Mouse (Mus musculus) G1E (cell line): ENCODE results near the gene Enpp5. TPM values are rescaled to one million over a fixed set of nuclear protein-coding genes. Genes with fewer than 3 reads are reported as not detected.

Experiments
- ATAC-seq: 2 replicates; pipeline ENCODE4 v1.8.0; 2016; ENCODE audit warnings: mild to moderate bottlenecking; ENCODE audit not compliant: insufficient number of reproducible peaks, poor library complexity, low FRiP score, severe bottlenecking; ENCODE audit errors: extremely low read depth
- DNase-seq: peaks from one replicate; pipeline ENCODE4 v3.0.0; 2012; ENCODE audit warnings: low spot score
- H3K27me3 ChIP-seq: 2 replicates; pipeline ENCODE4 v1.6.1; 2012; ENCODE audit warnings: mild to moderate bottlenecking, low read length, inconsistent platforms; ENCODE audit not compliant: insufficient read depth
- H3K36me3 ChIP-seq: replicated peaks from 2 replicates; pipeline ENCODE3; 2012; ENCODE audit warnings: mild to moderate bottlenecking, inconsistent platforms
- H3K4me1 ChIP-seq: 2 replicates; pipeline ENCODE4 v1.6.1; 2012; ENCODE audit warnings: low read depth, low read length, inconsistent platforms, mixed read lengths; ENCODE audit not compliant: insufficient read depth
- H3K4me3 ChIP-seq: 2 replicates; pipeline ENCODE4 v1.5.1; 2012; ENCODE audit warnings: low read depth, mild to moderate bottlenecking, inconsistent platforms, low read length, moderate library complexity, mixed read lengths
- H3K9me3 ChIP-seq: replicated peaks from 2 replicates; pipeline ENCODE4 v1.6.1; 2012; ENCODE audit warnings: inconsistent platforms
- CTCF ChIP-seq: IDR thresholded peaks from 2 replicates; pipeline ENCODE4 v1.5.1; 2012; ENCODE audit warnings: low read depth, low read length, inconsistent platforms, mixed read lengths
- GATA1 ChIP-seq: IDR thresholded peaks from 2 replicates; pipeline ENCODE4 v1.6.1; 2012; ENCODE audit warnings: borderline replicate concordance, low read length, inconsistent platforms, mixed read lengths
- GATA2 ChIP-seq: IDR thresholded peaks from 2 replicates; pipeline ENCODE4 v1.6.1; 2012; ENCODE audit warnings: low read depth, low read length, inconsistent platforms, borderline replicate concordance
- POLR2AphosphoS5 ChIP-seq: IDR thresholded peaks from 2 replicates; pipeline ENCODE4 v1.6.1; 2012; ENCODE audit warnings: low read depth, low read length, inconsistent platforms; ENCODE audit not compliant: insufficient replicate concordance
- TAL1 ChIP-seq: conservative IDR thresholded peaks from 2 replicates; pipeline ENCODE4 v1.6.1; 2012; ENCODE audit warnings: low read depth, low read length, inconsistent platforms, mixed read lengths
- polyA plus RNA-seq: library from polyadenylated mRNA; stranded (reverse); fragments of >175 nt; gene quantifications from 2 replicates; pipeline ENCODE4 v1.2.3, GENCODE M21; 2012
- total RNA-seq, 2 experiments: library from RNA; stranded (forward) in 1 of 2; stranded (reverse) in 1 of 2; fragments of 200-1000 nt in 1 of 2; fragments of >200 nt in 1 of 2; fragmentation: Nextera tagmentation in 1 of 2; gene quantifications; 2 replicates each; pipeline ENCODE4 v1.2.3; 2014 to 2017

Enpp5 gene
- total and polyA plus RNA-seq, 3 experiments, result 0.16 TPM; not detected in 2

DNA sequence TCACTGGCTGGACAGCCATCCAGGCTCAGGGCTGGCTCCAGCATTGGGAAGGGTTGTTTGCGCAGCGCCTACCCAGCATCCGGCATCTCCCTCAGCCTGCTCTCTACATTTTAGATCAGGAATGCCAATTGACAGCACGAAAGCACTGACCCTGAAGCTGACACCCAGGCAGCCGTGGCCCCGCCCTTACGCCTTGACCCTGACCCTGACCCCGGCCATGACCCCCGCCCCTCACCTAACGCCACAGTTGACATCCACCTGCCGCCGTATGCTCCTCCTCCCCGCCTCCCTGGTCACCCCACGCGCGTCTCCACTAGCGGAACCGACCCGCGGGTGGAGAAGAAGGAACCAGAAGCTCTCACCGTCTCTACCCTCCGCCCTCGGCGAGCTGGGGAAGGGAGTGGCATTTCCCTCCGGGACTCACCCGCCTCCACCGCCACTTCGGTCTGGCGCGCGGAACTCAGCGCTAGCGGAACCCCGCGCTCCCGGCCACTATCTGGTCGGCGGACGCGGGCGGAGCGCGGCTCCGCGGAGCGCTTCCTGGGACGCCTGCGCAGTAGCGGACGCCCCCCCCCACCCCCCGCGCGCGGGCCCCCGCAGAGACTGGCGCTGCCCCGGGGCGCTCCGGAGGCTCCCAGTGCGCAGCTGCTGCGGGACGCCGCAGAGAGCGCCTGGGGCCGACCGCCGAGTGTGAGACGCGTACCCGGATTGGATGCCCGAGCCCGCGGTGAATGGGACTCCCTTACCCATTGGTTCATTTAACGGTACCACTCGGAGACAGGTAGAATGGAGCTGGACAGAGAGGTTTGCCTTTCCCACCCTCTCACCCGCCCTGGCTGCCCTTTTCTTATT is 26.9 kb downstream of the Enpp5 start, which contains the start of gene Enpp4:
TSS of gene Enpp4 (minus strand) at position 523 of the 852 bp plus-strand sequence.
- no peak for TF ChIP-seq POLR2AphosphoS5
- no peak for TF ChIP-seq TAL1
- TF ChIP-seq GATA2, result no peak
- no peak for TF ChIP-seq CTCF
- no peak for TF ChIP-seq GATA1
- H3K27me3 ChIP-seq, result no peaks in the 10 kb centered on the region
- no peak within 1 kb of the TSS; the same call in 1 of the 2 replicates for H3K4me3 ChIP-seq
- DNase-seq (no peak), ATAC-seq (no peak)
- H3K36me3 ChIP-seq, result no peaks in the 10 kb centered on the region
- H3K4me1 ChIP-seq, result no peaks in the 10 kb centered on the region
- H3K9me3 ChIP-seq, result peaks cover 26% of the 10 kb centered on the region

DNA sequence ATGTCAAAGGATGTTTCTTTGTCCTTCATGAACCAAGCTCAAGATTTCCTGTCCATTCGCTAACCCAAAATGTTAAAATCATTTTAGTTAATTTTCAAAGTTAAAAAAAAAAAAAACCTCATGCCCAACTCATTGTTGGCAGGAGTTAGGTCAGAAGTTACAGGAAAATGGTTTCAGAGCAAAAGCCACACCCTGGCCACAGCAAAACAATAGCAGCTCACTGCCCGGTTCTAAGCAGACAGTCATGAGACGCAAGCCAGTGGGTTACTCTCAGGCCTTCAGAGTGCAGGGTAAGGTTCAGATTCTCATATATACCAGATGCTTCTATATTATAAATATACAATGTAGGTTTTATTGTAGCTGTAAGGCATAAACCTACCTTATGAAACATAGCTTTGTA is 29.7 kb downstream of the Enpp5 start:
- TF ChIP-seq TAL1 (no peak), GATA1 (no peak), CTCF (no peak), GATA2 (no peak), POLR2AphosphoS5 (no peak)
- Histone ChIP-seq H3K27me3 (no peaks in the 10 kb centered on the region), H3K36me3 (no peaks in the 10 kb centered on the region), H3K4me1 (no peaks in the 10 kb centered on the region), H3K4me3 (no peak overlapping the region), H3K9me3 (peaks cover 9% of the 10 kb centered on the region)
- DNase-seq, result no peak
- ATAC-seq, result no peak

DNA sequence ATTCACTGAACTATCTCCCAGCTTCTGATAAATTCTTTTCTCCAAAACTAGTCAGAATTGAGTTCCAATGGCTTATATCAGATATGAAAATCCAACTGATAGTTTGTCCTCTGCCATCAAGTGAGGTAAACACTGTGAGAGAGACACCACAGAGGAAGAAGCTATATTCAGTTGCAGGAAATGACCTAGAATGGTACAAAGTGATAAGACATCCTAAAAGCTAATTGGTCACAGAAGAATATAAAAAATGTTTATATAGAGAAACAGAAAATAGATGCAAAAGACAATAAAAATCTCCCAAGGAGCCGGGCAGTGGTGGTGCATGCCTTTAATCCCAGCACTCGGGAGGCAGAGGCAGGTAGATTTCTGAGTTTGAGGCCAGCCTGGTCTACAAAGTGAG is 38.0 kb downstream of the Enpp5 start:
- H3K27me3 ChIP-seq, result no peaks in the 10 kb centered on the region
- DNase-seq (no peak), ATAC-seq (no peak)
- TF ChIP-seq POLR2AphosphoS5, result no peak
- TF ChIP-seq CTCF, result no peak
- no peak for TF ChIP-seq GATA1
- no peak for TF ChIP-seq TAL1
- TF ChIP-seq GATA2, result no peak
- H3K36me3 ChIP-seq, result no peaks in the 10 kb centered on the region
- peaks cover 25% of the 10 kb centered on the region for H3K9me3 ChIP-seq
- no peaks in the 10 kb centered on the region for H3K4me1 ChIP-seq
- no peak overlapping the region for H3K4me3 ChIP-seq

DNA sequence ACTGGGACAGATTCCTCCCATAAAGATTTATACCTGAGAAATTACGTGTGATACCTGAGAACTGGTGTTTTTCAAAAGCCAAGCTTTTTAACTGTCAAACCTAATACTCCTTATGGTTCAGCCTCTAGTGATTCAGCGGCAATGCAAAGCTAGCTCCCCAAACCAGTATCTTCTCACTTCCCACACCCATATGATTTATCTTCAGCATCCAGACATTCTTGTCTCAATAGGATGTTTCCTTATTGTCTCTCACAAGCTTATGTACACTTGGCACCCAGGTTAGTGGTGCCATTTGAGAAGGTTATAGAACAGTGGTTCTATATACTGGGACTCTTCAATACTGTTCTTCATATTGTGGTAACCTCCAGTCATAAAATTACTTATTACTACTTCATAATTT is 39.1 kb downstream of the Enpp5 start:
- no peaks in the 10 kb centered on the region for H3K36me3 ChIP-seq
- DNase-seq (no peak), ATAC-seq (no peak)
- H3K4me3 ChIP-seq, result no peak overlapping the region
- peaks cover 31% of the 10 kb centered on the region for H3K9me3 ChIP-seq
- no peak for TF ChIP-seq GATA2
- TF ChIP-seq CTCF, result no peak
- TF ChIP-seq TAL1, result no peak
- no peak for TF ChIP-seq GATA1
- TF ChIP-seq POLR2AphosphoS5, result no peak
- H3K27me3 ChIP-seq, result no peaks in the 10 kb centered on the region
- H3K4me1 ChIP-seq, result no peaks in the 10 kb centered on the region

DNA sequence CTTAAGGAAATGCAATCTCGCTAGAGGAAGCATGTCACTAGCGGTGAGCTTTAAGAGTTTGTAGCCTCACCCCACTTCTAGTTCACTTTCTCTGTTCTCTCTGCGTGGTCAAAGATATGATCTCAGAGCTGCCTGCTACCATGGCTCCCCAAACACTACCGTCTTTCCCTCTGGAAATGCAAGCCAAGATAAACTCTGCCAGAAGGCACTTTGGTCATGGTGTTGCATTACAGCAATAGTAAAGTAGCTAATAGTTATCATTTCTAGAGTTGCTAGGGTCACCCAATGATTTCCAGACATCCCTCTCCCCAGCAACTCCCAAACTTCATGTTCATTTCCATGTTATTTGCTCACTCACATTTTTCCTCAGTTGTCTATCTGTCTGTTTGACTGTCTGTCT is 39.6 kb downstream of the Enpp5 start:
- no peak for TF ChIP-seq GATA1
- no peak for TF ChIP-seq CTCF
- TF ChIP-seq TAL1, result no peak
- no peak for TF ChIP-seq POLR2AphosphoS5
- TF ChIP-seq GATA2, result no peak
- H3K4me1 ChIP-seq, result no peaks in the 10 kb centered on the region
- DNase-seq (no peak), ATAC-seq (no peak)
- H3K9me3 ChIP-seq, result peaks cover 32% of the 10 kb centered on the region
- no peaks in the 10 kb centered on the region for H3K27me3 ChIP-seq
- no peaks in the 10 kb centered on the region for H3K36me3 ChIP-seq
- no peak overlapping the region for H3K4me3 ChIP-seq

DNA sequence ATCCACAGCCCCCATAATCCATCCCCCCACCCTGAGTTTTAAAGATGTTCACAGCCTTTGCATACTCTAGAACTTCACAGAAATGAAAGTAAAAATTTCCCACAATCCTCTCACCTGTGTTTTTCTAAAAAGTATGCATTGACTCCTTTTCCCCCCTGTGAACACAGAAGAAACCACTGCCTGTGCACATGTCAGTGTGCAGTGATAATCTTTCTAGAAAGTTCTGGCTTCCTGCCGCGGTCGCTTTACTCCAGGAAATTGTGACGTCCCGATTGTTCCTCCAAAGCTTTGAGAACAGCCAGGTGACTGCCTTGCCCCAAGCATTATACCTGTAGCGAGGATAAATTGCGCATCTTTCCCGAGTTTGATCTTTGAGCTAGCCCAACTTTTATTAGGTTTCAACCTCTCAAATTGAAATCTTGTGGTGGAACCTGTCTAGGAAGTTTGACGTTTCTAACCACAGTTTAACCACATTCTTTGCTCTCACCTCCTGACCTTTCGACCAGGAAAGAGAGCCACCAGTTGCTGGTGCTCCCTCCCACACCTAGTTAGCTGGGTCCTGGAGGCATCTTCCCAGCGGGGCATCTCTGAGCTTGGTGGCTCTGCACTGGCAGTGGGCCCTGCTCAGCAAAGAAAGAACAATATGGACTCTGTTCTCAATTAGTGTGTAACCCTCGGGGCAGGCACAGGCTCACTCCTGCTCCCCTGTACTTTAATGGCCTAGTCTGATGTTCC is 42.9 kb downstream of the Enpp5 start:
- ATAC-seq, result no peak
- H3K4me3 ChIP-seq, result no peak overlapping the region
- H3K4me1 ChIP-seq, result no peaks in the 10 kb centered on the region
- no peak for DNase-seq
- peaks cover 45% of the 10 kb centered on the region for H3K9me3 ChIP-seq
- no peaks in the 10 kb centered on the region for H3K27me3 ChIP-seq
- H3K36me3 ChIP-seq, result no peaks in the 10 kb centered on the region
- no peak for TF ChIP-seq GATA1
